Mouse (Mus musculus) heart, embryonic 14.5 days (tissue): ENCODE measurements around the gene Fis1. TPM values are rescaled to one million over a fixed set of nuclear protein-coding genes. Genes with fewer than 3 reads are reported as not detected.

ENCODE experiments used
- ATAC-seq: fragments of 200-750 bp; cut with Nextera tagmentation; 2 replicates; pipeline ENCODE4 v1.8.0; 2017; ENCODE audit warnings: low read depth, moderate TSS enrichment; ENCODE audit not compliant: insufficient number of reproducible peaks, insufficient read depth, low FRiP score
- H3K27ac ChIP-seq, 2 experiments: fragments of 200-500 bp in 1 of 2; fragments of 300-500 bp in 1 of 2; sonication (generic) in 1 of 2; replicated peaks in 1 of 2; 2 replicates each; pipeline ENCODE4 v1.5.1; 2012 to 2014; ENCODE audit warnings: low read depth in 2 of 2, low read length in 2 of 2, control low read depth in 1 of 2, mild to moderate bottlenecking in 1 of 2, mixed read lengths in 1 of 2; ENCODE audit not compliant: control insufficient read depth in 1 of 2, insufficient read depth in 1 of 2
- H3K27me3 ChIP-seq: fragments of 300-500 bp; sonication (generic); 2 replicates; pipeline ENCODE4 v1.6.1; 2014; ENCODE audit warnings: mild to moderate bottlenecking, low read length, control low read depth; ENCODE audit not compliant: control insufficient read depth, insufficient read depth
- H3K36me3 ChIP-seq: fragments of 300-500 bp; sonication (generic); 2 replicates; pipeline ENCODE4 v1.6.1; 2014; ENCODE audit warnings: mild to moderate bottlenecking, control low read depth, low read length, mixed read lengths; ENCODE audit not compliant: control insufficient read depth, insufficient read depth
- H3K4me1 ChIP-seq, 2 experiments: fragments of 200-500 bp in 1 of 2; fragments of 300-500 bp in 1 of 2; sonication (generic) in 1 of 2; 2 replicates each; pipeline ENCODE4 v1.6.1; 2012 to 2014; ENCODE audit warnings: low read length in 2 of 2, control low read depth in 1 of 2, mixed read lengths in 1 of 2; ENCODE audit not compliant: control insufficient read depth in 2 of 2, insufficient read depth in 2 of 2
- H3K4me2 ChIP-seq: fragments of 300-500 bp; sonication (generic); 2 replicates; pipeline ENCODE4 v1.6.1; 2014; ENCODE audit warnings: mild to moderate bottlenecking, low read length
- H3K4me3 ChIP-seq, 2 experiments: fragments of 200-500 bp in 1 of 2; fragments of 300-500 bp in 1 of 2; sonication (generic) in 1 of 2; 2 replicates each; pipeline ENCODE4 v1.5.1; 2012 to 2014; ENCODE audit warnings: low read length in 2 of 2, mild to moderate bottlenecking in 2 of 2, control low read depth in 1 of 2, low read depth in 1 of 2, moderate library complexity in 1 of 2; ENCODE audit not compliant: control insufficient read depth in 1 of 2, insufficient read depth in 1 of 2
- H3K9ac ChIP-seq: fragments of 300-500 bp; sonication (generic); 2 replicates; pipeline ENCODE4 v1.6.1; 2014; ENCODE audit warnings: mild to moderate bottlenecking, low read length
- H3K9me3 ChIP-seq: fragments of 300-500 bp; sonication (generic); 2 replicates; pipeline ENCODE4 v1.6.1; 2016; ENCODE audit warnings: low read length, control low read depth; ENCODE audit not compliant: control insufficient read depth
- WGBS: fragments of 180-500 bp; shearing (Covaris S2); extraction: QIAGEN DNeasy Blood & Tissue Kit; methylation state at CpG from one replicate; pipeline ENCODE4 v1.1.7; 2014; 5-methylcytosine and 5-hydroxymethylcytosine counted together
- polyA plus RNA-seq: library from polyadenylated mRNA; unstranded; fragments of >200 nt; fragmentation: Nextera tagmentation; extraction: Ambion mirVana; gene quantifications from 2 replicates; pipeline ENCODE4 v1.2.1, GENCODE M21; 2014

Fis1 gene
- polyA plus RNA-seq, 1 experiment from 2014 or later = 314 TPM

DNA sequence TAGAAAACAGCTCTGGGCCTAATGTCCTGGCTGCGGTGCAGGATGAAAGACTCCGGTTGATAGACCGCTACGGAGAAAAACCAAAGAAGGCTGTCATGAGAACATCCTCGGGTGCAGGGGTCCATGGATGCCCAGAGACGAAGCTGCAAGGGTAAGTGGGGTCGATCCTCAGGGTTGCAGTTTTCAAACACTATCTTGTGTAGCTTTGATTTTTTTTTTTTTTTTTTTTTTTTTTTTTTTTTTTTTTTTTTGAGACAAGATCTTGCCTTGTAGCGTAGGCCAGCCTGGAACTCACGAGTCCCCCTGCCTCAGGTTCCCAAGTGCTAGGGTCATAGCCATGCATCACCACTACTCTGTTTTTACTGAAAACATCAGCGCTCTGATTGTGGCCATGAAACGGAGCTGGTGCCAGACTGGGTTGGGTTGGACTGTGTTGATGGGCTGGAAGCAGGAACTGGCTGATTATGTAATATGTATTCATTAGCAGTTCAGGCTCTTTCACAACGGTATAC is 421 bp downstream of the Fis1 start:
- WGBS = 2% methylated on average over 12 of the region's 12 CpGs
- ATAC-seq = peak; percentile 14; the same call in 1 of the 2 replicates

DNA sequence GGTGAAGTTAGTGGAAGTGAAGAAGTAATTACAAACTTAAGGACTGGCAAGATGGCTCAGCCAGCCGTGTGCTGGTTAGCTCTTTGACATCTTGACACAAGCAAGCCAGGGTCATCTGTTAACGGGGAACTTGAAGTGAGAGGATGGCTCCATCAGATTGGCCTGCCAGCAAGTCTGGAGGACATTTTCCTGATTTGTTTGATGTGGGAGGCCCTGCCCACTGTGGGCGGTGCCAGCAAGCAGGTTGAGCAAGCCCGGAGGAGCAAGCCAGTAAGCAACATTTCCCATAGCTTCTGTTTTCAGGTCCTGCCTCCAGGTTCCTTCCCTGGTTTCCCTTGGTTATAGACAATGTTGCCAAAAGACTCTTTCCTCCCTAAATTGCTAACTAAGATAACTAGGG is 2.5 kb downstream of the Fis1 start:
- WGBS = 69% methylated on average over 4 of the region's 4 CpGs

More for the DNA sequence above, 421 bp downstream of the Fis1 start:
- no peaks in the 10 kb centered on the region for H3K27me3 ChIP-seq
- no peaks in the 10 kb centered on the region for H3K36me3 ChIP-seq
- peak overlapping the region; percentile 89 for H3K9ac ChIP-seq
- H3K9me3 ChIP-seq = no peaks in the 10 kb centered on the region
- peak overlapping the region; percentile 68 to 71 for H3K27ac ChIP-seq
- peaks cover 3 to 8% of the 10 kb centered on the region in 2 experiments; a peak in 3 of 4 replicates for H3K4me1 ChIP-seq
- peak overlapping the region; percentile 85 to 89 for H3K4me3 ChIP-seq
- peak overlapping the region; percentile 77 for H3K4me2 ChIP-seq

DNA sequence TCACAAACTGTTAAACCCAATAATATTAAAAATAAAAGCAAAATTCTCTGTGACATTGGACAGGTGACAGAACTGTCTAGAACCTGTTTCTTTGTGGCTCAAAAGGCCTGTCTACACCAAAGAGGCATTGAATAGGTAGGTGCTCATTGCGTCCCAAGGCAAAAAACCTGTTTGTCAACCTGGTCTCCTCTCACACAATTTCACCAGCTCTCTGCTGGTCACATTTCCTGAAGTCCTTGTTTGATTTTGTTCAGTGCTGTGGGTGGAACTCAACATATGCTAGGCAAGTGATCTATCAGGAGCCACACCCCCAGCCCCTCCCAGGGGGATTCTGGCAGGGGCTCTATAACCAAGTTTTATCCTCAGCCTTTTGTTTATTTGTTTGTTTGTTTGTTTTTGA is 4.2 kb downstream of the Fis1 start:
- Histone ChIP-seq H3K4me1 (peaks cover 7 to 14% of the 10 kb centered on the region in 2 experiments), H3K4me2 (no peak overlapping the region), H3K27ac (no peak overlapping the region), H3K4me3 (no peak overlapping the region), H3K36me3 (no peaks in the 10 kb centered on the region), H3K9ac (no peak overlapping the region), H3K27me3 (no peaks in the 10 kb centered on the region), H3K9me3 (no peaks in the 10 kb centered on the region)
- 96% methylated on average over 1 of the region's 1 CpGs for WGBS
- no peak for ATAC-seq

More for the DNA sequence above, 2.5 kb downstream of the Fis1 start:
- Histone ChIP-seq H3K27ac (no peak overlapping the region), H3K9me3 (no peaks in the 10 kb centered on the region), H3K4me3 (no peak overlapping the region), H3K27me3 (no peaks in the 10 kb centered on the region), H3K4me1 (peaks cover 3 to 8% of the 10 kb centered on the region in 2 experiments; a peak in 3 of 4 replicates), H3K9ac (no peak overlapping the region), H3K36me3 (no peaks in the 10 kb centered on the region), H3K4me2 (no peak overlapping the region)
- ATAC-seq = no peak

DNA sequence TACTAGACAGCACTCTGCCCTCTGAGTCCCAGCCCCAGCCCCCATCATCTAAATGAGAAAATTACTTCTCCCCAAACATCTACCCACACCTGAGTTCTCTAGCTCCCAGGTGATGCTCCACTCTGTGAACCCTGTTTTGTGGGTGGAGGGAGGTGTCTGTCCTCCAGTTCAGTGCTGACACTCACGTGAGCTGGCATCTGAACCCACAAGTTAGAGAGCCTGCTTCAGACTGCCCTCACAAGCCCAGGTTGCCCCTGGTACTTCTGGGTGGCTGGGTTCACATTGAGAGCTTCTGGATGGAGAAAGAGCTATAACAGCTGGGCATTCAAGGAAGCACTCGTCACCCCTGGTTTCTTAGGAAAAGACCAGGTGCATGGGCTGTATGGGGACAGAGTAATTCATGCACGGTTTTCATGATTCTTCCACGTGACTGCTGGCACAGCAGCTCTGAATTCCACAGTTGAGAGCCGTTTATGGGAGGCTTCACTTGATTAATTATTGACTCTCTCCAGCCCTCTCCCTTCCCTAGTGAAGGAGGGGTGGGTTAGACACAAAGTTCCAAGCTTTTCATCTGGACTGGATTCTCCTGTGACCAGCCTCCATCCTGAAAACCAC is 6.0 kb downstream of the Fis1 start:
- WGBS = 78% methylated on average over 5 of the region's 5 CpGs
- no peak overlapping the region for H3K4me2 ChIP-seq
- H3K4me3 ChIP-seq = no peak overlapping the region
- peaks cover 14% of the 10 kb centered on the region for H3K36me3 ChIP-seq
- no peaks in the 10 kb centered on the region for H3K9me3 ChIP-seq
- no peak for ATAC-seq
- H3K9ac ChIP-seq = no peak overlapping the region
- no peak overlapping the region for H3K27ac ChIP-seq
- no peaks in the 10 kb centered on the region for H3K27me3 ChIP-seq
- H3K4me1 ChIP-seq = peaks cover 6 to 16% of the 10 kb centered on the region in 2 experiments

DNA sequence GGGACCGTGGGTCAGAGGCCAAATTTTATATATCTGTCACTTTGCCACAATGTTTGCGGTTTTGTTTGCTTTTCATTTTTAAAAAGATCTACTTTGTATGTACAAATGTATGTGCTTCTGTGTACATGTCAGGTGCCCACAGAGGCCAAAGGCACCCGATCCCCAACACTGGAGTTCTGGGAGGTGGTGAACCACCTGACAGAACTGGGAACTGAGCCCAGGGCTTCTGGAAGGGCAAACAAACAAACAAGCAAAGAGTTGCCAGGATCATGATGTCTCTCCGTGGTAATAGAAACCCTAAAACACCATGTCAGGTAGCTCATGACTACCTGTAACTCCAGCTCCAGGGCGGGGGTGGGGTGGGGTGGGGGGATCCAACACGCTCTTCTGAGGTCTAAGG is 7.0 kb downstream of the Fis1 start:
- H3K27ac ChIP-seq = no peak overlapping the region
- WGBS = 90% methylated on average over 6 of the region's 6 CpGs

DNA sequence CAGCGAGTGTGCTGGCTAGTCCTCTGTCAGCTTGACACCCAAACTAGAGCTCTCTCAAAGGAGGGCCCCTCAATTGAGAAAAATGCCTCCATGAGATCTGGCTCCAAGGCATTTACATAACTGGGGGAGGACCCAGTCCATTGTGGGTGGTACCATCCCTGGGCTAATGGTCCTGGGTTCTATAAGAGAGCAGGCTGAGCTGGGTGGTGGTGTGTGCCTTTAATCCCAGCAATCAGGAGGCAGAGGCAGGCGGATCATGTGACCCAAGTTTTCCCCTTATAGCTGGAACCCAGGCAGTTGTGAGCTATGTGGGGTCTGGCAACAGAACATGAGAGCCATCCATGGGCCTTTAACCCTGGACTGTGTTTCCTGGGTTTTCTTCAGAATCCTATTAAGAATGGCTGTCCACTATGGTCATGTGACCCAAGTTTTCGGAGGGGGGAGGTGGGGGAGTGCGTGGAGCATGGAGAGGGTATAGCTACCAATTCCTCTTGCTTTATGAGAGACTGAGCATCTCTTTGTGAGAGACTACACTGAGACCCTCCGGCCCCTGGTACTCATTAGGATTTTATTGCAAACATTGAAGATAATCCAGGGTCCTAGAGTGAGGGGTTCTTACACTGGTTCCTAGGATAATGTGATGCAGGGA is 8.4 kb downstream of the Fis1 start:
- H3K4me3 ChIP-seq = peak overlapping the region; percentile 68 to 94
- H3K4me2 ChIP-seq = peak overlapping the region; percentile 80
- H3K4me1 ChIP-seq = peaks cover 9 to 28% of the 10 kb centered on the region in 2 experiments
- ATAC-seq = no peak
- peak overlapping the region; percentile 82 for H3K9ac ChIP-seq
- no peaks in the 10 kb centered on the region for H3K27me3 ChIP-seq
- H3K9me3 ChIP-seq = no peaks in the 10 kb centered on the region
- peaks cover 37% of the 10 kb centered on the region for H3K36me3 ChIP-seq
- H3K27ac ChIP-seq = peak overlapping the region; percentile 82 to 89
- WGBS = 25% methylated on average over 5 of the region's 5 CpGs

More for the DNA sequence above, 7.0 kb downstream of the Fis1 start:
- H3K9me3 ChIP-seq = no peaks in the 10 kb centered on the region
- peaks cover 4 to 14% of the 10 kb centered on the region in 2 experiments for H3K4me1 ChIP-seq
- H3K36me3 ChIP-seq = peaks cover 23% of the 10 kb centered on the region
- ATAC-seq = no peak
- H3K4me3 ChIP-seq = no peak overlapping the region
- no peak overlapping the region for H3K4me2 ChIP-seq
- H3K9ac ChIP-seq = no peak overlapping the region
- H3K27me3 ChIP-seq = no peaks in the 10 kb centered on the region

DNA sequence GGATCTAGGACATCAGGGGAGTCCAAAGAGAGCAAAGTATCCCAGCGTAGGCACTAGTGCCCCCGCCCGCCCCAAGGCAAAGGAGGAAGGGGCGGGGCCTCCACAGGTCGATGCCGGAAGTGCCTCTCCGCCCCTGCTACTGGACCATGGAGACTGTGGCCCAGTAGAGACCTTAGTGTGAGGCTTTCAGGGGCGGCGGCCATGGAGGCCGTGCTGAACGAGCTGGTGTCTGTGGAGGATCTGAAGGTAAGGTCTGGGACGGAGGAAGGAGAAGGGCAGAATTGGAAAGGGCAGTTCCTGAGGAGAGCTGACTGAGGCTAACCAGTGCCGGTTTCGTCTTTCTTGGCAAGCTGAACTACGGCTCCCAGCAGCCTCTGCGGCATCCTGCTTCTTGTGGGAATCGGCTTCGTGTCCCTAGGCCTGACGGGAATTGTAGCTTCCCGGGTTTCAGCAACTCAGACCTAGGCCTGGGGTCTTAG is 8.9 kb downstream of the Fis1 start:
- Histone ChIP-seq H3K27ac (peak overlapping the region; percentile 82 to 89), H3K9me3 (no peaks in the 10 kb centered on the region), H3K36me3 (peaks cover 37% of the 10 kb centered on the region), H3K4me3 (peak overlapping the region; percentile 68 to 94), H3K4me2 (peak overlapping the region; percentile 80), H3K27me3 (no peaks in the 10 kb centered on the region), H3K4me1 (peaks cover 12 to 33% of the 10 kb centered on the region in 2 experiments), H3K9ac (peak overlapping the region; percentile 82)
- ATAC-seq = peak; percentile 89
- WGBS = 0% methylated on average over 20 of the region's 20 CpGs
